Mouse (Mus musculus) limb, embryonic 14.5 days (tissue): ENCODE measurements around the gene Fdx1l. TPM values are rescaled to one million over a fixed set of nuclear protein-coding genes. Genes with fewer than 3 reads are reported as not detected.

Source experiments
- ATAC-seq: fragments of 200-750 bp; cut with Nextera tagmentation; 2 replicates; pipeline ENCODE4 v1.8.0; 2017; ENCODE audit warnings: low read depth, moderate number of reproducible peaks, moderate TSS enrichment; ENCODE audit not compliant: low FRiP score
- DNase-seq: peaks from one replicate; pipeline ENCODE4 v3.0.0-alpha.2; 2015; ENCODE audit warnings: low spot score
- H3K27ac ChIP-seq: fragments of 300-500 bp; sonication (generic); replicated peaks from 2 replicates; pipeline ENCODE4 v1.5.1; 2014; ENCODE audit warnings: low read depth, mild to moderate bottlenecking, low read length, moderate library complexity, mixed read lengths
- H3K27me3 ChIP-seq: fragments of 300-500 bp; sonication (generic); 2 replicates; pipeline ENCODE4 v1.6.1; 2014; ENCODE audit warnings: low read length, mixed read lengths; ENCODE audit not compliant: control insufficient read depth, insufficient read depth
- H3K36me3 ChIP-seq: fragments of 300-500 bp; sonication (generic); 2 replicates; pipeline ENCODE4 v1.6.1; 2014; ENCODE audit warnings: mild to moderate bottlenecking, low read length, moderate library complexity, mixed read lengths; ENCODE audit not compliant: control insufficient read depth, insufficient read depth
- H3K4me1 ChIP-seq: fragments of 300-500 bp; sonication (generic); 2 replicates; pipeline ENCODE4 v1.6.1; 2014; ENCODE audit warnings: antibody characterized with exemption, low read length, mixed read lengths; ENCODE audit not compliant: control insufficient read depth, insufficient read depth
- H3K4me2 ChIP-seq: fragments of 300-500 bp; sonication (generic); replicated peaks from 2 replicates; pipeline ENCODE4 v1.6.1; 2014; ENCODE audit warnings: low read depth, mild to moderate bottlenecking, low read length, moderate library complexity; ENCODE audit not compliant: severe bottlenecking
- H3K4me3 ChIP-seq: fragments of 300-500 bp; sonication (generic); replicated peaks from 2 replicates; pipeline ENCODE4 v1.5.1; 2014; ENCODE audit warnings: low read length
- H3K9ac ChIP-seq: fragments of 300-500 bp; sonication (generic); 2 replicates; pipeline ENCODE4 v1.6.1; 2014; ENCODE audit warnings: mild to moderate bottlenecking, low read depth, low read length, moderate library complexity; ENCODE audit not compliant: severe bottlenecking
- H3K9me3 ChIP-seq: fragments of 300-500 bp; sonication (generic); 2 replicates; pipeline ENCODE4 v1.6.1; 2016; ENCODE audit warnings: low read length; ENCODE audit not compliant: control insufficient read depth
- POLR2A ChIP-seq: fragments of 200-500 bp; IDR thresholded peaks from 2 replicates; pipeline ENCODE4 v1.8.0; 2012; ENCODE audit warnings: inconsistent platforms, mild to moderate bottlenecking, moderate library complexity, borderline replicate concordance; ENCODE audit not compliant: insufficient read depth, insufficient read length; ENCODE audit errors: extremely low read depth
- WGBS: fragments of 180-500 bp; shearing (Covaris S2); extraction: QIAGEN DNeasy Blood & Tissue Kit; methylation state at CpG from one replicate; pipeline ENCODE4 v1.1.7; 2014; 5-methylcytosine and 5-hydroxymethylcytosine counted together
- polyA plus RNA-seq, 2 experiments: library from polyadenylated mRNA; depleted of rRNA in 1 of 2; stranded (reverse) in 1 of 2; unstranded in 1 of 2; fragments of >200 nt; fragmentation: Nextera tagmentation in 1 of 2; extraction: Ambion mirVana in 1 of 2; gene quantifications; 2 replicates each; pipeline versions ENCODE4 v1.2.1 to v1.2.3; 2012 to 2014

Gene Fdx1l
- polyA plus RNA-seq, 2 experiments: 65.1 to 68.9 TPM

DNA sequence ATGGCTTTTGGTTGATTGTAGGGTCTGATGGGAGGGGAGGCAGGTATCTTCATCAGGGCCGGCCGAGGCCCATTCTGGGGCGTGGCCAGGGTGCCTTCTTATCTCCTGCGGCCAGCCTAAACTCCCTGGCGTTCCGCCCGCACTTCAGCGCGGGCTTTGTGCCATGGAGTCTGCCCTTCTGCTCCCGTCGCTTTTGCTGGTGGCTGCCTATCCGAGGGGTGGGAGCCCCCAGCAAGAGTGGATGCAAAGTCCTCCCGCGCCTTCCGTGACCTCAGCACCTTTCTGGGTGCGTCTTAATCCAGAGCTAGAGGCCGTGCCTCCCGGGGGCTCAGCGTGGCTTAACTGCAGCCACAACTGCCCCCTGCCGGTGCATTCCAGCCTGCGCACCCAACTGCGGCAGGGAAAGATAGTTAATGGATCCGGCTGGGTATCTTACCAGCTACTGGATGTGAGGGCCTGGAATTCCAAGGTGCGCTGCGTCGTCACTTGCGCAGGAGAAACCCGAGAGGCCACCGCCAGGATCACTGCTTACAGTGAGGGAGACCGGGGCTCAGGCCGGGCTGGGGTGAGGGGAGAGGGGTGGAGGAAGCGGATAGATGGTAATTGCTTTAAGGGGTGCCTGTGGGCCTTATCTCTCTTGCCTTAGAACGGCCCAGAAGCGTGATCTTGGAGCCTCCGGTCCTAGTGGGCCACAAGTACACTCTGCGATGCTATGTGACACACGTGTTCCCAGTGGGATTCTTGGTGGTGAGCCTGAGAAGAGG, 43.9 kb downstream of the Fdx1l start, which contains the start of gene Icam4:
TSS of gene Icam4 (plus strand) at position 83 of the 764 bp plus-strand sequence.
- peak within 1 kb of the TSS; percentile 49 for H3K4me3 ChIP-seq
- TF ChIP-seq POLR2A: no peak
- ATAC-seq (no peak), DNase-seq (peak; percentile 58)
- H3K9ac ChIP-seq: peak within 1 kb of the TSS; percentile 9; the same call in 1 of the 2 replicates
- H3K4me2 ChIP-seq: peak within 1 kb of the TSS; percentile 92
- no peaks in the 10 kb centered on the region for H3K9me3 ChIP-seq
- H3K27ac ChIP-seq: no peak within 1 kb of the TSS
- no peaks in the 10 kb centered on the region for H3K36me3 ChIP-seq
- peaks cover 25% of the 10 kb centered on the region for H3K4me1 ChIP-seq
- 3% methylated on average over 36 of the region's 37 CpGs for WGBS
- peaks cover 46% of the 10 kb centered on the region for H3K27me3 ChIP-seq

DNA sequence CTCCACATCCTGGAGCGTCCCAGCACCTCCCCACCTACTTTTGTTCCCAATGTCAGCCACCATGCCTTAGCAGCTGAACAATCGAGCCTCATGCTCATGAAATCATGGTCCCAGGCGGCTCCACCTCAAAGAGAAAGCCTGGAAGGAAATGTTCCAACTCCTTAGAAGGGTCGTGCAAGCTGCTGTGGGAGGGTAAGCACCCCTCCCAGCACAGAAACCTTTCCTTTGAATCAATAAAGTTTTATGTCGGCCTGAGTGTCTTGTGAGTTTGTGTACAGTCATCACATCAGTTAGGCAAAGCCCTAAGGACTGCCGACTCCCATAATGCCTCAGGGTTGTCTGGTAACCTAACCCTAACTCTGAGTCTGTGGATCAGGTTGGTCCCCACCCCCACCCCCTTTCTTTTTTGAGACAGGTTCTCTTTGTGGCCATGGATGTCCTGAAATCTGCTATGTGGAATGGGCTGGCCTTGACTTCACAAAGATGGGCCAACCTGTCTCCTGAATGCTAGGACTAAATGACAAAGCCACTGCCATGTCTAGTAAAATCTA, 44.8 kb downstream of the Fdx1l start:
- Histone ChIP-seq H3K4me1 (peaks cover 25% of the 10 kb centered on the region), H3K9me3 (no peaks in the 10 kb centered on the region), H3K9ac (no peak overlapping the region), H3K36me3 (no peaks in the 10 kb centered on the region), H3K4me3 (no peak overlapping the region), H3K27me3 (peaks cover 37% of the 10 kb centered on the region), H3K4me2 (no peak overlapping the region), H3K27ac (no peak overlapping the region)
- no peak for TF ChIP-seq POLR2A
- ATAC-seq: no peak
- WGBS: 68% methylated on average over 6 of the region's 6 CpGs
- DNase-seq: no peak

DNA sequence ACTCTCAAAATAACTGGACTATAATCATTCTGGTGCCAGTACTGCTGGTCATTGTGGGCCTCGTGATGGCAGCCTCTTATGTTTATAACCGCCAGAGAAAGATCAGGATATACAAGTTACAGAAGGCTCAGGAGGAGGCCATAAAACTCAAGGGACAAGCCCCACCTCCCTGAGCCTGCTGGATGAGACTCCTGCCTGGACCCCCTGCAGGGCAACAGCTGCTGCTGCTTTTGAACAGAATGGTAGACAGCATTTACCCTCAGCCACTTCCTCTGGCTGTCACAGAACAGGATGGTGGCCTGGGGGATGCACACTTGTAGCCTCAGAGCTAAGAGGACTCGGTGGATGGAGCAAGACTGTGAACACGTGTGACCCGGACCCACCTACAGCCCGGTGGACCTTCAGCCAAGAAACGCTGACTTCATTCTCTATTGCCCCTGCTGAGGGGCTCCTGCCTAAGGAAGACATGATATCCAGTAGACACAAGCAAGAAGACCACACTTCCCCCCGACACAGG, 45.6 kb downstream of the Fdx1l start:
- H3K27me3 ChIP-seq: peaks cover 29% of the 10 kb centered on the region

DNA sequence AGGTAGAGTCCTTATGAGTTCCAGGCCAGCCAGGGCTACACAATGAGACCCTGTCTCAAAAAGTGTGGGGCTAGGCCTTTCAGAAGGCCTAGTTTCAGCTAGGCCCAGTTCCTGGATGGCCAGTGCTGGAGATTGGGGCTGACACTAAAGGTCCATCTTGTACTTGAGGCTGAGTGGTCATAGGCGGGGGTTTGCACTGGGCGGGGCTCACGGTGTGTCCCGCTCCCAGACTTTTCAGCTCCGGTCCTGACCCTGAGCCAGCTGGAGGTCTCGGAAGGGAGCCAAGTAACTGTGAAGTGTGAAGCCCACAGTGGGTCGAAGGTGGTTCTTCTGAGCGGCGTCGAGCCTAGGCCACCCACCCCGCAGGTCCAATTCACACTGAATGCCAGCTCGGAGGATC, 46.6 kb downstream of the Fdx1l start:
- peaks cover 17% of the 10 kb centered on the region for H3K4me1 ChIP-seq
- no peak overlapping the region for H3K9ac ChIP-seq
- WGBS: 77% methylated on average over 12 of the region's 12 CpGs
- no peaks in the 10 kb centered on the region for H3K9me3 ChIP-seq
- ATAC-seq: no peak
- H3K4me3 ChIP-seq: no peak overlapping the region
- no peak overlapping the region for H3K4me2 ChIP-seq
- TF ChIP-seq POLR2A: no peak
- no peak overlapping the region for H3K27ac ChIP-seq
- H3K27me3 ChIP-seq: peaks cover 20% of the 10 kb centered on the region
- no peak for DNase-seq
- H3K36me3 ChIP-seq: no peaks in the 10 kb centered on the region

More for the DNA sequence above, 45.6 kb downstream of the Fdx1l start:
- no peak overlapping the region for H3K4me2 ChIP-seq
- H3K4me1 ChIP-seq: peaks cover 21% of the 10 kb centered on the region
- no peak for DNase-seq
- no peak overlapping the region for H3K27ac ChIP-seq
- WGBS: 40% methylated on average over 8 of the region's 8 CpGs
- ATAC-seq: no peak
- H3K4me3 ChIP-seq: no peak overlapping the region
- no peaks in the 10 kb centered on the region for H3K36me3 ChIP-seq
- TF ChIP-seq POLR2A: no peak
- H3K9me3 ChIP-seq: no peaks in the 10 kb centered on the region
- no peak overlapping the region for H3K9ac ChIP-seq

DNA sequence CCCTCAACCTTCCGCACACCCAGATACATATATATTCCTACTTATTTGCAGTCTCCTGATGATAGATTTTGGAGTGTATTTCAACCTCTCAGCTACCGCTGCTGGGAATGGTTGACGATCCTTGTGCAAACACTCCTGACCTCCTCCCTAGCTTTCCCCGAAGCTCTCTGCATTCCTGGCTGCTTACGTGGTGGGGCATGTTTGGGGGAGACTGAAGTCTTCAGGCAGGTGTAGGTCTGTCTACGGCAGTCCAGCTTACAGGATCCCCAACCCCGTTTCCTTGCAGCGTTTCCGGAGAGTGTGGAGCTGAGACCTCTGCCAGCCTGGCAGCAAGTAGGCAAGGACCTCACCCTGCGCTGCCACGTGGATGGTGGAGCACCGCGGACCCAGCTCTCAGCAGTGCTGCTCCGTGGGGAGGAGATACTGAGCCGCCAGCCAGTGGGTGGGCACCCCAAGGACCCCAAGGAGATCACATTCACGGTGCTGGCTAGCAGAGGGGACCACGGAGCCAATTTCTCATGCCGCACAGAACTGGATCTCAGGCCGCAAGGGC, 48.1 kb downstream of the Fdx1l start:
- DNase-seq: no peak
- no peak for TF ChIP-seq POLR2A
- Histone ChIP-seq H3K36me3 (no peaks in the 10 kb centered on the region), H3K9me3 (no peaks in the 10 kb centered on the region), H3K27ac (no peak overlapping the region), H3K27me3 (peaks cover 14% of the 10 kb centered on the region), H3K4me1 (peaks cover 7% of the 10 kb centered on the region; the same call in 1 of the 2 replicates), H3K4me3 (no peak overlapping the region), H3K4me2 (no peak overlapping the region), H3K9ac (no peak overlapping the region)
- WGBS: 68% methylated on average over 19 of the region's 19 CpGs
- ATAC-seq: no peak
